Mouse (Mus musculus): ENCODE data around the gene Use1.
"Not testable (repeated sequence)": the region's sequence is repeated elsewhere in the genome, so short reads cannot be mapped to it uniquely, and the experiment has no call there.

Use1 gene

DNA sequence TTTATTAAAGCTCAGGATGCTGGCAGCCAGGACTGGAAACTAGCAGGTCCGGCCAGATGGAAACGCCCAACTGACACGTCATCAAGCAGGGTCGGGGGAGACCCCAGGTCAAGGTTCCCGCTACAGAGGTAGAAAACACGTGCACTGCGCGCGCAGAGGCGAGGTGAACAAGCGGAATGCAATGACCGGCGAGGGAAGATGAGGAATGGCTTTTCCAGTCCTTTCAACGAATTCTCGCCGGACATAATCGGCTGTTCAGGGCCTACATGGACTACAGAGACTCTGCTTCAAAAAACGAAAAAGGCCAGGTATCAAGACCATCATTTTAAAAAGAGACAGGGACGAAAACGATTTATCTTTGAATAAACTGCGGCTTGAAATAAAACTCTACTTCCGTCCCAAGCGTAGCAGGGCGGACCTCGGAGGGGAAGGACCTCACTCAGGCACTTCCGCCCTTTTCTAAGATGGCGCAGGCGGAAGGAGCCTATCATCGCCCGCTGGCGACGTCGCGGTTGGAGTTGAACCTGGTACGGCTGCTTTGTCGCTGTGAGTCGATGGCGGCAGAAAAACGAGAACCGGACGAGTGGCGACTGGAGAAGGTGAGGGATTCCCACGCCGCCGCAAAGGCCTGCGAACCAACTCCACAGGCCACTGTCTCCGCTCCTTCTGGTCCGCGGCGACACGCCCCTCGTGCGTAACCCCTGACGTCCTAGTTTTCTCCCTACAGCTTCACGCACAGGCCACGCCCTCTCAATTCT, at the start of gene Use1:
Use1 (plus strand) TSS at position 78 of the 758 bp plus-strand sequence.
- DNase-seq (ENCODE audit: low spot score in 2 of 2), result peak; percentile 89 to 95

- not testable (repeated sequence) for DNase-seq (ENCODE audit: low spot score in 2 of 2)
Observed at GRCm38 (mm10) chr8:71318610-71319009, 48.0 kb upstream of the Use1 start.

GRCm38 (mm10) chr8:71319760-71320159, 46.9 kb upstream of the Use1 start:
- not testable (repeated sequence) for DNase-seq (ENCODE audit: low spot score in 2 of 2)

GRCm38 (mm10) chr8:71322939-71323338, 43.7 kb upstream of the Use1 start:
- no peak for DNase-seq (ENCODE audit: low spot score in 2 of 2)

DNA sequence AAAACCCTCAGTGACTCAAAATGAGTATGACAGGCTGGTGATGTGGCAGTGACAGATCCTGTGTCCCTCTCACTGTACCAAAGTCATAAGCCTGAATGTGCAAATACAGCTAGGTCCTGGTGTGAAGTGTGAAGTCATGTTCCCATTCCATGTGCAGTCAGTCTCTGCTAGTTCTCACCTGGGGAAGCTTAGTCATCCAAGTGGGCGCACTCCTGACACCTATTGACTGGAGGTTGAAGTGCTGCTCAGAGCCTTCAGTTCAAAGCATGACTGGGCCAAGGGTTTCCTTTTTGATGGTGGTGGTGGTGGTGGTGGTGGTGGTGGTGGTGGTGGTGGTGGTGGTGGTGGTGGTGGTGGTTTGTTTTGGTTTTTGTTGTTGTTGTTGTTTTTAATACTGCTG, 41.8 kb upstream of the Use1 start:
- peak; percentile 25 to 27 for DNase-seq (ENCODE audit: low spot score in 2 of 2)

GRCm38 (mm10) chr8:71337834-71338233, 28.8 kb upstream of the Use1 start:
- DNase-seq (ENCODE audit: low spot score in 2 of 2), result not testable (repeated sequence)

DNA sequence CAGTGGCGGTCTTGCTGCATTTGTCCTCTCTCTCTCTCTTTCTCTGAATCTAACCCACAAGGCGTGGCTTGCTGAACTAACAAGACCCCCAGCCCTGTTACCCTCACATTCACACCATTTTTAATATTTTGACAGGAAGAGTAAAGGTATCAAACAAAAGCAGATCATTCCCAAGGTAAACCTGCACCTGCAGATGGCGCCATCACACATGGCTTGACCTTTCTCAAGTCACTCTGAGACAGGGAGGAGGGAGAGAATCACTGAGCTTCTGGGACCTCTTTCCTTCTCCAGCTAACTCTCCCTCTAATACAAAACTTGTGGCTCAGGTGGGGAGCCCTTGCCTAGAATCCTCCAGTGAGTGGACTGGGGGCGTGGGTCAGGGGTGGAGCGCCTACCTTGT, 26.0 kb upstream of the Use1 start:
- DNase-seq (ENCODE audit: low spot score in 2 of 2), result no peak

DNA sequence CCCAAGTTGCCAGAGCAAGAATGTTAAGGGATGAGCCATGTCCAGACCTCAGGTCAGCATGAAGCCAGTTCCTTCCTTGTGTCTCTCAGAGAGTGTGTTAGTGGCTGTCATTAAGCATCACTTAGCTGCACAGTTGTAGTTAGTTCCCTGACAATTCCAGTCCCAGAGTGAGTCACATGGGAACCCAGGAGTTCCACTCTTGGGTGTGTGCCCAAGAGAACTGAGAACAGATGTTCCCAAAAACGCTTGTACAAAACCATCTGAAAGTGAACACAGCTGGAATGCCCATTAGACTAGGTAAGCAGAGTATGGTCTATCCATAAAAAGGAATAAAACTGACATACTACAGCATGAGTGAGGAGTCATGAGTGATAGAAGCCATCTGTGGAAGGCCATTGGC, 20.1 kb upstream of the Use1 start:
- DNase-seq (ENCODE audit: low spot score in 2 of 2), result no peak

DNA sequence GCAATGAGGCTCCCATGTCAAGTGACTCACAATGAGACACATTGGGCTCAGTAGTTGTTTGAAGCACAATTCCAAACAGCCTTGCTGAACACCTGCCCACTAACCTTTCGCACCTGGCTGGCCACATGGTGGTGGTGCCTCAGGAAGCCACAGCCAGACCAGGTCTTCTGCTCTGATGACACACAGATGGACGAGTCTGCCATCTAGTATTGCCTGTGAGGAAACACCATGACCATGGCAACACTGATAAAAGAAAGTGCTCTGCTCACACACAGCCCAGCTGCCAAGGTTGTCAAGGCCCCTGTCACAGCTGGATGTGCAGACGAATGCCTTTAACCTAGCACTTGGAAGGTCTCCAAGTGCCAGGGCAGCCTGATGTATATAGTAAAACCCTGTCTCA, 15.5 kb upstream of the Use1 start:
- no peak for DNase-seq (ENCODE audit: low spot score in 2 of 2)

GRCm38 (mm10) chr8:71351520-71351919, 15.1 kb upstream of the Use1 start:
- DNase-seq (ENCODE audit: low spot score in 2 of 2), result no peak

- no peak for DNase-seq (ENCODE audit: low spot score in 2 of 2)
Observed at GRCm38 (mm10) chr8:71358026-71358425, 8.6 kb upstream of the Use1 start.

- DNase-seq (ENCODE audit: low spot score in 2 of 2), result no peak
Observed at GRCm38 (mm10) chr8:71367529-71368176, 1.0 kb downstream of the Use1 start.

- DNase-seq (ENCODE audit: low spot score in 2 of 2), result no peak
Observed at GRCm38 (mm10) chr8:71368366-71368765, 1.7 kb downstream of the Use1 start.

- DNase-seq (ENCODE audit: low spot score in 2 of 2), result no peak
Observed at GRCm38 (mm10) chr8:71369040-71369718, 2.5 kb downstream of the Use1 start.

DNA sequence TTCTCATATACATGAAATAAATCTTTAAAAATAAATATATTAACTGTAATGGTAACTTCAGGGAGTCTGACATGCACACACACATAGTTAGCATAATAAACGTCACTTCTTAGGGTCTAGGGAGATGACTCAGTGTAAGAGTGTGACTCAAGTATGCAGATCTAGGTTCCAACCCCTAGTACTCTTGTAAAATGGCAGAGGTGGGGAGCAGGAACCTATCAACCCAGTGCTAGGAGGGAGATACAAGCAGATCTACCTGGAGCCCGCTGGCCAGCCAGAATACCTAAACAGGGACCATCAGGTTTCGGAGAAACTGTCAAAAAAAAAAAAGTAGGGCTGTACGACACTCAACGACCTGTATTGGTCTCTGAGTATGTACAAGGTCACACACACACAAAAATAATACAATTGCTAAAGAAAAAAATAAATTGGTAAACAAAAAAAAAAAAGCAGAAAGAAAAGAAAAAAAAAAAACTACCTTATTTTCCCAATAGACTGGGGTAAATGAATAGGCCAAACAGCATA, 4.1 kb downstream of the Use1 start:
- no peak for DNase-seq (ENCODE audit: low spot score in 2 of 2)

DNA sequence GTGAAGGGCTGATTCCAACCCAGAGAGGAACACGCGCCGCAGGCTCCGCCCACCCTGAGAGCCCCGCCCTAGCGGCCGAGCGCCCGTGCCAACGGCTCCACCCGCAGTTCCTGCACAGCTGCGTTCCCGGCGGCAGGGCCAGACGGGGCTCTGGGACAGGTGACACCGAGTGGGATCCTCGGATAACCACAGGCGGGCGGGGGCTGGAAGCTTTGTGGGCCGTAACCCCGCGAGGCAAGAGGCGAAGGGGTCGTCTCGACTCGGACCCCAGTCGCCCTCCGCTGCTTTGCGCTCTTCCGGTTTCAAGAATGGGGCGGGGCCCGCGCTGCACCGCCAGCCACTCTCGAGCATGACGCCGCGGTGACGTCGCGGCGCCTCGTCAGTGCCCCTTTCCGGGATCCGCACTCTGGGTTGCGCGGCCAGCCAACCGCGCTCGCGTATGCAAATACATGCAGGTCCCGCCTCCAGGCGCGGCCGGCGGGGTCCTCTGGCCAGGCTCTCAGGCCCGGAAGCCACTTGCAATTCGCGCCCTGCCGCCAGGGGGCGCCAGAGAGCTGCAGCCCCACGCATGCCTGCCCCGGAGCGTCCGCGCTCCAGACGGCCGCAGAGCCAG, 4.7 kb downstream of the Use1 start, which contains the start of gene Ocel1:
Ocel1 (plus strand) TSS at position 63 of the 613 bp plus-strand sequence.
- peak; percentile 96 to 98 for DNase-seq (ENCODE audit: low spot score in 2 of 2)

GRCm38 (mm10) chr8:71372427-71372826, 5.8 kb downstream of the Use1 start:
- no peak for DNase-seq (ENCODE audit: low spot score in 2 of 2)

GRCm38 (mm10) chr8:71373000-71373399, 6.4 kb downstream of the Use1 start:
- DNase-seq (ENCODE audit: low spot score in 2 of 2), result no peak

DNA sequence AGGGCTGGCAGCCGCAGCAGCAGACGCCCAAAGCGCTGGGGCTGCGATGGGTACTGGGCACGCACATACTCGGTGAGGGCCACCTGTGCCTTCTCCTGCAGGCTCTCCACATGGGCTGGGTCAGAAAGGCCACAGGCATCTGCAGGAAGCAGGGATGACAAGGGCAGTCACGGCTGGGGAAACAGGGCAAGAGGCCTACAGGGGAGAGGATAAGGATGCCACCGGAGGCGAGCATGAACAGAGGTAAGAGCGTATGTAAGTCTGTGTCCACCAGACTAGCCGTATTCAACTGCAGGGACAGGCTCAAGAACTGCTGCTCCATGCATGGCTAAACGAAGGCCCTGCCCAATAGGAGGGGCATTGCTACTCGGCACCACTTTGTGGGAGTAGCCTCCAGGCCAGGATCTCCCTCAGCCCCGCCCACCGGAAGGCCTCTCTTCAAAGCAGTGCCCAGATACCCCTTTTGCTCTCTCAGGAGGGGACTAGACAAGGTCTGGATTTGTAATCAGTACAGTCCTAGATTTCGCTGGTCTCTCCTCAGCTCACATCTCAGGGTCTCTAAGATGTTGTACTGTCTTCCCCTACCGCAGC, 8.1 kb downstream of the Use1 start:
- DNase-seq (ENCODE audit: low spot score in 2 of 2), result no peak

DNA sequence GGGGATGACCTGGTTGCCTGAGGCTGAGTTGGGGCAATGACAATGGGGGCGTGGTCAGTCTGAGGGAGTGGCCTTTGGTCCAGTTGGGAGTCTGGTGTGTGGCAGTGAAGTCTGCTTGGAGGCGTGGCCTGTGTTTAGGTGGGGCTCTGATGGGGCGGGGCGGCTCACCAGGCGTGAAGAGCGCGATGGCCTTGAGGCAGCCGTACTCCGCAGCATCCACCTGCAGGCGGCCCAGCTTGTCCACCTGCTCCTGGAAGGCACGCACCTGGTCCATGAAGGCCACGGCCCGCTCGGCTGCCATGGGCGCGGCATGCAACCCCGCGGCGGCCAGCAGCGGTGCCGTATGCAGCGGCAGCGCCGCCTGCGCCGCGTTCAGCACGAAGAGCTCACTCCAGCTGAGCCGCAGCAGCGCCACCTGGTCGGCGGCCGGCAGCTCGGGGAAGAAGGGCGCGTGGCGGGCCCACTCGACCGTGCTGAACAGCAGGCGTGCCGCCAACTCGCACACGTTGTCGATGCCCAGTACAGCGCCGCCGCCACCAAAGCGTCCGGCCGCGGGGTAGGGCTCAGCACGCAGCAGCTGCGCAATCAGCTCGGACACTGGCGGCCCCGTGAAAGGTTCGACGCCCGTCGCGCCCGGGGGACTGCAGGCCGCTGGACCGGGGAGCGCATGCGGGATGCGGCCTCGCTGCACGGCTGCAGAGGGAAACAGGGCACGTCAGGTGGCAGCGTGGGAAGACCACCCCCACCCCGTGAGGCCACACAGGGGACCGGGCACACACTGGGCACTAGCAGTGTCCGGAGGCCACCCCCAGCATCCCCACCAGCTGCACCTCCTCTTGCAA, 9.2 kb downstream of the Use1 start:
- peak; percentile 66 to 72 for DNase-seq (ENCODE audit: low spot score in 2 of 2)

Data from right cerebral cortex, adult 2 months (tissue).